Mouse (Mus musculus) ES-Bruce4 (cell line): ENCODE results near the gene Tecpr2. TPM values are rescaled to one million over a fixed set of nuclear protein-coding genes. Genes with fewer than 3 reads are reported as not detected.
"Not testable (repeated sequence)": the region's sequence is repeated elsewhere in the genome, so short reads cannot be mapped to it uniquely, and the experiment has no call there.

Source experiments
- H3K27ac ChIP-seq: 2 replicates; pipeline ENCODE4 v1.5.1; 2012; ENCODE audit warnings: low read length, inconsistent platforms; ENCODE audit not compliant: insufficient read depth
- H3K27me3 ChIP-seq: 2 replicates; pipeline ENCODE4 v1.6.1; 2012; ENCODE audit warnings: mild to moderate bottlenecking, low read length, inconsistent platforms; ENCODE audit not compliant: control insufficient read depth, poor library complexity, insufficient read depth, severe bottlenecking
- H3K36me3 ChIP-seq: 2 replicates; pipeline ENCODE4 v1.6.1; 2012; ENCODE audit warnings: inconsistent platforms, mild to moderate bottlenecking, low read length, moderate library complexity; ENCODE audit not compliant: control insufficient read depth, poor library complexity, insufficient read depth, severe bottlenecking
- H3K4me1 ChIP-seq: one replicate; pipeline ENCODE4 v1.8.1; 2011; ENCODE audit warnings: low read length; ENCODE audit not compliant: control insufficient read depth, insufficient read depth
- H3K4me3 ChIP-seq: 2 replicates; pipeline ENCODE4 v1.5.1; 2011; ENCODE audit warnings: low read depth, mild to moderate bottlenecking, low read length
- H3K9ac ChIP-seq: 2 replicates; pipeline ENCODE4 v1.6.1; 2012; ENCODE audit warnings: low read depth, mild to moderate bottlenecking, inconsistent platforms; ENCODE audit not compliant: poor library complexity, severe bottlenecking
- H3K9me3 ChIP-seq: replicated peaks from 2 replicates; pipeline ENCODE4 v1.6.1; 2012; ENCODE audit warnings: mild to moderate bottlenecking, low read length, inconsistent platforms; ENCODE audit not compliant: control insufficient read depth, poor library complexity, insufficient read depth, severe bottlenecking
- CTCF ChIP-seq: IDR thresholded peaks from one replicate; pipeline ENCODE4 v1.8.1; 2011; ENCODE audit warnings: low read depth, low read length
- EP300 ChIP-seq: IDR thresholded peaks from 2 replicates; pipeline ENCODE4 v1.6.1; 2011; ENCODE audit warnings: low read depth, low read length; ENCODE audit not compliant: insufficient read depth
- POLR2A ChIP-seq: IDR thresholded peaks from one replicate; pipeline ENCODE4 v1.8.1; 2011; ENCODE audit warnings: low read length; ENCODE audit not compliant: insufficient read depth
- polyA plus RNA-seq: library from polyadenylated mRNA; stranded (reverse); fragments of >200 nt; gene quantifications from 2 replicates; pipeline ENCODE4 v1.2.4, GENCODE M21; 2011; ENCODE audit warnings: low read depth; ENCODE audit not compliant: missing spikeins, insufficient read depth, insufficient read length

Gene Tecpr2
- polyA plus RNA-seq, 1 experiment, result 7.3 TPM

- peaks cover 8% of the 10 kb centered on the region for H3K4me1 ChIP-seq
- H3K27me3 ChIP-seq, result no peaks in the 10 kb centered on the region
- H3K4me3 ChIP-seq, result peak overlapping the region; percentile 92
- H3K27ac ChIP-seq, result no peak overlapping the region
- TF ChIP-seq EP300 (no peak), CTCF (no peak)
- peak overlapping the region; percentile 89 for H3K9ac ChIP-seq
- H3K9me3 ChIP-seq, result no peaks in the 10 kb centered on the region
- no peaks in the 10 kb centered on the region for H3K36me3 ChIP-seq
Measured at GRCm38 (mm10) chr12:110851414-110851813, 37.6 kb upstream of the Tecpr2 start.

GRCm38 (mm10) chr12:110851923-110852322, 37.1 kb upstream of the Tecpr2 start:
- H3K4me1 ChIP-seq, result peaks cover 8% of the 10 kb centered on the region
- H3K36me3 ChIP-seq, result no peaks in the 10 kb centered on the region
- H3K9ac ChIP-seq, result no peak overlapping the region
- H3K4me3 ChIP-seq, result no peak overlapping the region
- no peak for TF ChIP-seq CTCF
- no peak for TF ChIP-seq POLR2A
- no peak for TF ChIP-seq EP300
- no peak overlapping the region for H3K27ac ChIP-seq
- H3K27me3 ChIP-seq, result no peaks in the 10 kb centered on the region
- H3K9me3 ChIP-seq, result no peaks in the 10 kb centered on the region

- no peak for TF ChIP-seq EP300
- TF ChIP-seq CTCF, result no peak
- TF ChIP-seq POLR2A, result no peak
- no peak overlapping the region for H3K27ac ChIP-seq
- no peak overlapping the region for H3K9ac ChIP-seq
- no peaks in the 10 kb centered on the region for H3K36me3 ChIP-seq
- H3K27me3 ChIP-seq, result no peaks in the 10 kb centered on the region
- peak overlapping the region; percentile 2; the same call in 1 of the 2 replicates for H3K4me3 ChIP-seq
- H3K4me1 ChIP-seq, result peaks cover 11% of the 10 kb centered on the region
- no peaks in the 10 kb centered on the region for H3K9me3 ChIP-seq
Measured at GRCm38 (mm10) chr12:110854786-110855737, 34.0 kb upstream of the Tecpr2 start.

- H3K36me3 ChIP-seq, result no peaks in the 10 kb centered on the region
- TF ChIP-seq EP300, result no peak
- no peak for TF ChIP-seq CTCF
- no peak for TF ChIP-seq POLR2A
- H3K9me3 ChIP-seq, result no peaks in the 10 kb centered on the region
- no peak overlapping the region for H3K9ac ChIP-seq
- H3K27me3 ChIP-seq, result no peaks in the 10 kb centered on the region
- peaks cover 6% of the 10 kb centered on the region for H3K4me1 ChIP-seq
- no peak overlapping the region for H3K27ac ChIP-seq
- no peak overlapping the region for H3K4me3 ChIP-seq
Measured at GRCm38 (mm10) chr12:110857196-110857595, 31.9 kb upstream of the Tecpr2 start.

- H3K27me3 ChIP-seq, H3K36me3 ChIP-seq, H3K9ac ChIP-seq, H3K4me1 ChIP-seq, H3K9me3 ChIP-seq, H3K27ac ChIP-seq, H3K4me3 ChIP-seq: not testable (repeated sequence)
Measured at GRCm38 (mm10) chr12:110858681-110859080, 30.4 kb upstream of the Tecpr2 start.

GRCm38 (mm10) chr12:110860293-110860692, 28.8 kb upstream of the Tecpr2 start:
- no peaks in the 10 kb centered on the region for H3K27me3 ChIP-seq
- TF ChIP-seq CTCF (no peak), EP300 (no peak)
- H3K4me3 ChIP-seq, result no peak overlapping the region
- peaks cover 3% of the 10 kb centered on the region for H3K4me1 ChIP-seq
- H3K9me3 ChIP-seq, result no peaks in the 10 kb centered on the region
- no peaks in the 10 kb centered on the region for H3K36me3 ChIP-seq
- H3K27ac ChIP-seq, result no peak overlapping the region
- H3K9ac ChIP-seq, result no peak overlapping the region
